Mouse (Mus musculus) cerebellum, postnatal 14 days (tissue): ENCODE measurements around the gene Ace2.
A peak's percentile ranks its signal among the peaks of the same experiment; 100 is the strongest.

Experiments
- DNase-seq, 2 experiments: peaks; one replicate each; pipeline ENCODE4 v3.0.0; 2021; ENCODE audit warnings: mixed read lengths in 2 of 2

Ace2 gene

DNA sequence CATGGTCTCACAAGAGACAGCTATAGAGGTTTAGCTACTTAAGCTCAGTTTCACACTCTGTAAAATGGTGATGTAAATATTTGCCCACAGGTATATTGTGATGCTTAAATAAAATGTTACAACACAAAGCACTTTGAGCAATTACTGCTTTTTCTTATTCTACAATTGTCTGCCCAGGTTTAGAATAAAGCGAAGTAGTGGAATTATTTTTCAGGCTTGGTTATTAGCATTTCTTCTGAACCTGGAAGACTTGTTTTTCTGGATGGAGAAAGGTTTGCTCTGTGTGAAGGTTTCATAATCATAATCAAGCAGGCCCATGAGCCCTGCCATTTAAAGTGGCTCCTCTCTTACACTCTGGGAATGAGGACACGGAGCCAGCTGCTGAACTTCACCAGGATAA lies at the start of gene Ace2:
Gene Ace2, plus strand, starts transcription at position 301 of the 400 bp plus-strand sequence.
- DNase-seq = no peak

DNA sequence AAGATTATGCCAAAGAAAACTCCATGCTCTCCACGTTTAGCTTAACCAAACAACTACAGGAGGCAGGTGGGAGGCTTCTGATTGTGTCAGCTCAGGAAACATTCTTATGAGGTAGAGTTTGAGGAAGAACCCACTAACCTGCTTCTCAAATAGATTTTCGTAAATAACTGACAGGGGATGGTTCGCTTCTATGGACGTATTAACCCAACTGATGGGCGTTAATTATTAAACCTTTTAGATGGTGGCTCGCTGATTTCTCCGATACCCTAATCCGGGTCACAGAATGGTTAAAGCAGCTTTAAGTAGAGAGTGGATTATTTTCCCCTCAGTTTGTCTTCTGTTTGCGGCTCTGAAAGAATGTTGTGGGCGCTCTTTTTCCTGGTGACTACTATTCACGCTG lies 49.2 kb upstream of the Ace2 start:
- DNase-seq = no peak

DNA sequence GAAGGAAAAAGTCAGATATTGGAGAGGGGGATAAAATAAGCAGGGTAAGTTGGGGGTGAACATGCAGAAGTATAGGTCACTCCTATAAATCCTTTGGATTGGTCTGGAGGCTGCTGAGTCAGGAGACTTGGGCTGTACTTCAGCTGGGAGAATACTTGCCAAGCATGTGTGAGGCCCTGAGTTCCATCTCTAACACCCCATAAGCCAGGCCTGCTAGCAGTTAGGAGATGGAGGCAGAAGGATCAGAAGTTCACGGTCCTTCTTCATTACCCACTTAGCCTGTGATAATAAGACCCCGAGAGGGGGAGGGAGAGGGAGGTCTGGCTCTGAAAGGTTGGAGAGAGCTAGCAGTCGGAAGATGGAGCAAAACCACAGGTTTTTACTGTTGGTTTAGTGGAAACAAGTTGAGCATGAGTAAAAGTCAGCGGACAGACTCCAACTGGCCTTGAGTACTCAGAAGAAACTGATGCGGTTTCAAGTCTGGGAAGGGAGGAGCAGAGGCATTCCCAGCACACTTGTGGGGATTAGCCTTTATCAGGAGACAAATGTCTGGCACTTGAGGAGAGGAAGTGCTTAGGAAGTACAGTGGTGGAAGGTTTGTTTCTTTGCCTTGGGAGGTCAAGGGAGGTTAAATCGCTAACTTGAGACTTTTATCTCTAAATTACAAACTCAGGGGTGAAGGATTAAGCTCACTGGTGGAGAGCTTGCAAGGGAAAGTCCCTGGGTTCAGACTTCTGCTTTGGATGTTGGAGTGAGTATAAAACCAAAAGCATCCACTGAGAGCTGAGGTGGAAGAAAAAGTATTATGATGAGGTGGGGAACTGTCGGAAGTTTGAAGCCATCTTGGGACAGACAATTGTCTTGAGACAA lies 46.6 kb upstream of the Ace2 start:
- DNase-seq = no peak

DNA sequence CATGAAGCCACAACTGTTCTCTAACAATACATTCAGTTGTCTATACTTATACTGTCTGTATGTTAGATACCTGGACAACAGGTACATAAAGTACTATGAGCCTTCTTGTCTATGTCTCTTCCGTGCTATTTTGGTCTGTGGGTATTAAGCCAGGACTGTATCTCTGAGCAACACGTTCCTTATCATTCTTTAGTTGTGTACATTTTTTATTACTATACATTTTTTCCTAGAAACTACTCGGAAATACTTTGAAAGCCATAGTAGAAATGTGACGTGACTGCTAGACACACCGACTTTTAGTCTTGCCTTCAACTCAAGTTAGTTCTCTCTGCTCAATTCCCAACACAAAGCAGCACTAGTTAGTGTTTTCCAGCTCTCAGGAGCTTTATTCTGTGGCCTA lies 45.7 kb upstream of the Ace2 start:
- no peak for DNase-seq

DNA sequence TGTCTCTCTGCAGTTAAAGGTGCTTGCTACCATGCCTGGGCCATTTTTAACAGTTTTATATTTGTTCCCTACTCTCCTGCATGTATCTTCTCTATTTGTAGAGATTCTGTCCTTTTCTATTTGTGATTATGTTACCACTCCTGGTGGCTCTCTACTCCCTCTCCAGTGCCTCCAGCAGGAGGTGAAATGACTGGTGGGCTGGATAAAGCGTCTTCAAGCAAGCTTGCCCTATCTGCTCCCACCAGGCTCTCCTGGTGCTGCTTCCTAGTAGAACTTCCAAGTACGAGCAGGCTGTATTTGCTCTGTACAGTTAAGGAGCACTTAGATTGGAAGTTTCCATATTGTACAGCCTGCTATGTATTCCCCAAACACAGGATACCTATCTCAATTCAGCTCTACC lies 43.3 kb upstream of the Ace2 start:
- no peak for DNase-seq

DNA sequence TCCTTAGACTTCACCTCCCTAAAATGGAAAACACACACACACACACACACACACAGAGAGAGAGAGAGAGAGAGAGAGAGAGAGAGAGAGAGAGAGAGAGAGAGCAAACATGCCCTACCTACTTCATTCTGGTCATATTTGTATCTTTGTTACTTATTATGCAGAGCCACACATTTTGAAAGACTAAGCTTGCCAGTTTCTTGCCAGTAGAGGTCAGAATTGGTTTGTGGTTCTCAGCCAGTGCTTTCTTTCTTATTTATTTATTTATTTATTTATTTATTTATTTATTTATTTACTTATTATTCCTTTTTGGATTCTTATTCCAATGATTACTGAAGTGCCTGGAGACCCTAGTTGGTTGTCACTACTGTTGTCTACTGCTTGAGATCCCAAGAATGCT lies 37.6 kb upstream of the Ace2 start:
- no peak for DNase-seq

DNA sequence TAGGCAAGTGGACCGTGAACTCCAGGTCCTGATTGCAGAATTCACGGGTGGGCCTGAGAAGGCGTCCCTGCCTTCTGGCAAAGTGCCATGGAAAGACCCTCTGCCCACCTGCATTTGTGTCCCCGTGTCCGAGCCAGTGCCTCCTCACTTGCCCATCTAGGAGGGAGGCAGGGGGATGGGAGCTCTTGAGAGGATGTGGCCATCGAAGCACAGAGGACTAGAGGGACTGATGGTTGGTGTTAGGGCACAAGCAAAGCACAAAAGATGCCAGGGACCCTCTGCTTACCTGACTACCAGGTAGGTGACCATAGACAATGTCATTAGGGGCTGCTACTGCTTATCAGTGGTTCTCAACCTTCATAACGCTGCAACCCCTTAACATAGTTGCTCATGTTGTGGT lies 36.9 kb upstream of the Ace2 start:
- peak in 1 of 2 experiments; percentile 2 for DNase-seq

DNA sequence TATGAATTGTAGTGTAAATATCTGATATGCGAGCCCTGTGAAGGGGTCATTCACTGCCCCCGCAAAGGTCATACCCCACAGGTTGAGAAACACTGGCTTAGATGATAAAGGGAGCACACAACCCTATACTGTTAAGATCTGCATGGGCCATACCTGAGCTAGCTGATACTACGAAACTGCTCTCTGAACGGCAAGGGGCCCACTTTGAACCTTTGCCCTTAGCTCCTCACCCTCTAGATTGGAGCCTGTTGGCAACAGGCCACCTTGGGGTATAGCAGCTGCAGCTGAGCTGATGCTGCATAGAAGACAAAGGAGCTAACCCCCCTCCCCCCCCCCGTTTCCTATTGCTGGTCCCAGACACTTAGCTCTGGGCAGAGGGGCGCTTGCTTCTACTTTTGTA lies 36.5 kb upstream of the Ace2 start:
- no peak for DNase-seq

DNA sequence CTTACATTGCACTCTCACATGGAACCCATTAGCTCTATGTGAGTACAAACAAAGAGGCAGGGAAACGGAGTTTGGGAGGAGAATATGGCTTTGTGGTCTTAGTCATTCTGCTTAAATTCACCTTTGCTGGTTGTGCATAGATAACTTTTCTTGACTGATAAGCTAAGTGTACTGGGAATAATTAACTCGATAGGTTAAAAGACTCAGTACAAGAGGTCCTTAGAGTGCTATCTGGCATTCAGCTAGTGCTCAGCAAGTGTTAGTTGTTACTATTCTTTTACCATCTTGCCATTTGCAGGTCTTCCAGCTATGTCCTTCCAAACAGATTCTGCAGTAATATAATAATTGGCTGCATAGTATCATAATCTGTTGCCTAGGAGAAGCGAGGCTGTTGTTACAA lies 28.0 kb upstream of the Ace2 start:
- DNase-seq = no peak

DNA sequence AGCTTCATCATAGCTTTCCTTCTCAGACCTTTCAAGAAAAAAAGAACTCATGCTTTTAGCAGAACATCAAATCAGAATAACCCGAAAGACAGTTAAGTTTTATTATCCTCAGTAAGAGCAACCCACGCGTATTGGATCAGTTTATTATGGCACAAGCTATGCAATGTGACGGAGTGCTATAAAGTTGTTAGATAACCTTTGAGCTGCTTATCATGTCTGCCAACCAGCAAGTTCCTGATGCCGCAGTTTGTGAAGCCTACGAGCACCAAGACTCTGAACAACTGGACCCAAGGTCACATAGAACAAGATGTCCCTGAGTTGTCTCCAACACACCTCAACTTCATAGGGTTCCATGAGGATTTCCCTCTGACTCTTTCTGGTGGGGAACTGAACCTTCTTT lies 25.4 kb upstream of the Ace2 start:
- no peak for DNase-seq

DNA sequence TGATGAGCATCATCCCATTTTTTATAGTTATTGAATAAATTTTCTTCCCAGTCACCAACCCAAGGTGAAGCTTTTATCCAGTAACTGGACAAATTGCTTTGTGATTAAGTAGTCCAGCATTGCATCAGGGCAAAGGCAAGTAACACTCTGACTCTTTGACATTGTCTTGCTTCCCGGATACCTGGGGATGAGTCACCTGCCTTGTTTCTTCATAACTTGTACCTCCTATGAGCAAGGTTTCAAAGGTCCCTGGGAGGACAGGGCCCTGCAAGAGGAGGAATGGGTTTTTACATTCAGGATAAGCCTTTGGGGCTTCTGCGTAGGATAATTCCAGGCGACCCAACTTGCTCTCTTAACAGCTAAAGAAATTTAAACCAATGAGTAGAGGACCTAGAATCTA lies 15.2 kb upstream of the Ace2 start:
- no peak for DNase-seq

DNA sequence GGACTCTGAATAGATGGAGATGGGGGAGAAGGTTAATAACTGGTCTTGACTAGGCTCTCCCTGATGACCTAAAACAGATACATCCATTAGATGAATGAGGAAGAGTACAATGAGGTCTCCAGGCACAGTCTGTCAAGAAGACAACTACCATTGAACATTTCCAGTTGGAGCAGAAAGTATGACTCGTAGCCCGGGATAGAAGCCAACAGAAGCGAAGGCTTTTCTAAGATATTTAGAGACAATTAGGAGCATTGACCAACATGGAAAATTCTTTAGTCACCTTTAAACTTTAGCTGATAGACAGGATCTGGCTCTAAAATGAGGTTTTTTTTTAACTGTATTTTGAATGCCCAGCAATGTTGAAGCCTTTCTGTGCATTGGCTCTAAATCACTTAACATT lies 5.6 kb upstream of the Ace2 start:
- no peak for DNase-seq

DNA sequence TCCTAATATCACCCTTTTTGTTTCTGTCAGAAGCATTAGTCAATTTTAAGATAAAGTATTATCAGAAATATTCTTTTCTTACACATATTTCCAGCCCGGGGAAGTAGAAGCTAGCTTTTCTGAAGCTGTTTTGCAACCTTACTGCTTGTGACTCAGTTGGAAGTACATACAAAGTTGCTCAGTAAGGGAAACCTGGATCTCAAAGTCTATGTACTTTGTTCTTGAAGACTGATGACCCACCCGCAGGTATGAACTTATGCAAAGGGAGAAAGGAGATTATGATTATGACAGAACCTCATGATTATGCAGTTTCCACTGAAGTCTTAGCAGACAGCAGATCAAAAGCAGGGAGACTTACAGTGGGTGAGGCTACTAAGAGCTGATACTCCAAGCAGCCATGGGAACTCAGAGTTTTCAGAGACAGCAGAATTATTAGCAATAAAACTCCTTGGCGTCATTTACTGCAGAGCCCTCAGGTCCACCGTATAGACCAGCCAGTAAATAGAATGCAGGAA lies 3.8 kb upstream of the Ace2 start:
- DNase-seq = no peak

DNA sequence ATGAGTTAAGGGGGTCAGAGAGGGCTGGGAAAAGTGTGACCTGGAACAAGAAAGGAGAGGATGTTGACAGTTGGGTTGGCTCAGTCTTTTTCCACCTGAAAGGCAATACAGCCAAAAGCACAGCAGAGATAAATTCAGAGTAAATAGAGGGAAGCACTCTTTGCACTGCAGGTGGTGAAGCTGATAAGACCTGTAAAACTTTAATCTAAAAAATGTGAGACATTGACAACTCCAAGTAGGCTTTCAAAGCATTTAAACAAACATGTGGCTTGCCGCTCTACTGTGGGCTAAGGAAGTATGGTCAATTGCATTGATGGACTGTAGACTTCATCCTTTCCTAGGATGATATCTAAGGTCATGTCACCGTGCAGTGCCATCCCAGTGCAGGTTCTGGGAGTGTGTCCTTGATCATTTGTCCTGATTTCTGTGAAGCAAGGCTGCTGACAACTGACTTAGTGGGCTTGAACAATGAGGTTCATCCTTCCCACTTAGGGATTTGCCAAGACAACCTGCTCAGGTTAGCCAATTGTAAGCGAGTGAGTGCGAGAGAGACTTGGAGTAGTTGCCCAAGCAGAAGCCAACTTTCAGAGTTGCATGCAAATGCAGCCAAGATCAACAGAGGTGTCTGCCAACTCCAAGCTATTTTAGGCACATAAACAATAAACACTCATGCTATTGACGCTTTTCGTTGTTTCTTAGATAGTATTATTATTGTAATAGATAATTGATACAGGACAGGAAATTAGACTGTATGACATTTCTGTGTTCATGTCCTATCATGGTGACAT lies 6.5 kb downstream of the Ace2 start:
- DNase-seq = no peak

DNA sequence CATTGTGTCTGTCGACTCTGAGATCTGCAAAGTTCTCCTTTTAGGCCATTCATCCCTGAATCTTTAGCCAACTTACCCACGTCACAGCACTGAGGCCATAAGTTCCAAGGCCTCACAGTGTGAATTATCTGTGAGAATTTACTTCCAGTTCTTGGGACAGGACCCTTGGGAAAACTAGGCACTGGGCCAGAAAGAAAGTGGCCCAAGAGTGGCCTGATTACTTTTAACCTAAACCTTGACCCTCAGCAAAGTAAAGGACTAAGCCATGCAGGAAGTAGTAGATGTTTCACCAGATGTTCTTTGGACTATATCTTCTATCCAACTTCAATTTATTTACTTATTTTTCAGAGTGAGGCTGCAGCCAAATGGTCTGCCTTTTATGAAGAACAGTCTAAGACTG lies 13.6 kb downstream of the Ace2 start:
- no peak for DNase-seq

DNA sequence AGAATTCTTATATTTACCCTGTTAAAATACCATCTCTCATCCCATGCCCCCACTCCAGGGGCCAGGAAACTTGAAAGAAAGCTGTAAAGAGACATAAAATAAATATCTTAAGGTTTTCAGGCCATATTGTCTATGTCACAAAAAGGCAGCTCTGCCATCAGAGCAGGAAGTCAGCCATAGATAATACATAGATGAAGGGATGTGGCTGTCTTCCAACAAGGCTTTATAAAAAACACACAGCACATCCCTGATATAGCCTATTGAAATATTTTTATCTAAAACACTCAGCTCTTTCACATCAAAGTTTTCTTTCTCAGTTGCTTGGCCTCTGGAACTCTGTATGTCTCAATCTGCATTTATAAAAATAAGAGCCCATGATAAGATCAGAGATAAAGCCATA lies 14.5 kb downstream of the Ace2 start:
- DNase-seq = no peak

DNA sequence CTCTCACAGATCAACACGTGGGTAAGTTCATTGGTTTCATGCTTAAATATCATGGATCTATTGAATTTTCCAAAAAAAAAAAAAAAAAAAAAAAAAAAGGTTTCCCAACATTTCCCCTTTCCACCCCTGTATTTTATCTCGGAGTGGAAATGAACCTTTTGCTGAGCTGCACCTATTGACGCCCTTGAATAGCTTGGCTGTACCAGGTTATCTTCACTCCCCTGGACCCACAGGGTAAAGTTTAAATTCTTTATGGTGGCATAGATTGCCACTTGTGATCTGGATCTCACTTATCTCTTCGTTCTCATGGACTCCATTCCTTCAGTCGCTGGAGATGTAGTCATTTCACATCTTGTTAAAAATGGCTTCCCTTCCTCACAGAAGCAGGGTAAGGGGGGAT lies 15.5 kb downstream of the Ace2 start:
- DNase-seq = no peak

DNA sequence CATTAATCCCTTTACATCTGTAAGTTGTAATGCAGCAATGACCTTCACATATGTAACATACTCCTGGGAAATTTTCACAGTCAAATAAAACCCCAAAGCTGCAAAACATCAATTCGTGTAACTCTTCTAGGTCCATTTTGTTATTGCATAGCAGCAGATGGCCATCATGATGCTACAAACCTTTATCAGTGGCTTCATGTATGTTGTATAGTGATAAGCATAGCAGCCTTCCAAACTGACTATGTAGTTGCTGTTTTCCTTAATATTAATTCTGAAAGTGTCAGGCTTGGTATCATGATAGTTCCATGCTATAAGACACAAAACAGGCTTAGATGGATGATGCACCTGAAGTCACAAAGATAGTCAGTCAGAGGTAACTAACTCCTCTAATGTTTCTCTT lies 25.5 kb downstream of the Ace2 start:
- DNase-seq = no peak

DNA sequence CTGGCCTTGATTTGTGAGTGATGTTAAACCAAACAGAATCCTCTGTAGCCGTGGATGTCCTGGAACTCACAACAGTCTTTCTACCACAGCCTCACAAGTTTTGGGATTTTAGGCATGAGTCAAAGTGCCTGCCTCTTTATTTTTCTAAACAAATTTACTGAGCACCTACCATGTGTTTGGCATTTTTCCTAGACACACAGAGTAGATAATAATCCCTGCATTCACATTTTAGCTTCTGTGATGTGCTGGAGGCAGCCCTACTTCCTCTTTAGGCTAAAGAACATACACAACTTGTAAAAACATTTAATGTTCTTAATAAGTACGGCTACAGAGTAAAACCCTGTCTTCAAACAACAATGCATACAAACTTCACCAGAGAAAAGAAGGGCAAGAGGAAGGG lies 31.9 kb downstream of the Ace2 start:
- no peak for DNase-seq

DNA sequence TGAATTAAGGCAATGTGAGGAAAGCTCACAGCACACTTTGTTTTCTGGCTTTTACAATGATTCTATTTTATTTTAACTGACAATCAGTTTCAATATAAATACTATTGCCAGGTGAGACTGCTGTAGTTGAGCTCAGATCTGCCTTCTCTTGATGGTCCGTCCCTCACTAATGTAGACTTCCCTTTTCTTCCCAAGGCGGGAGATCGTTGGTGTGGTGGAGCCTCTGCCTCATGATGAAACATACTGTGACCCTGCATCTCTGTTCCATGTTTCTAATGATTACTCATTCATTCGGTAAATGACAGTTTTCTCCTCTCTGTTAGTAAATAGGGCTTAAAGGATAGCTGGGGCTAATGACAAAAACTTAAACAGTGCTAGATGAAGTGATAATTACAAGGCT lies 34.7 kb downstream of the Ace2 start:
- DNase-seq = no peak

DNA sequence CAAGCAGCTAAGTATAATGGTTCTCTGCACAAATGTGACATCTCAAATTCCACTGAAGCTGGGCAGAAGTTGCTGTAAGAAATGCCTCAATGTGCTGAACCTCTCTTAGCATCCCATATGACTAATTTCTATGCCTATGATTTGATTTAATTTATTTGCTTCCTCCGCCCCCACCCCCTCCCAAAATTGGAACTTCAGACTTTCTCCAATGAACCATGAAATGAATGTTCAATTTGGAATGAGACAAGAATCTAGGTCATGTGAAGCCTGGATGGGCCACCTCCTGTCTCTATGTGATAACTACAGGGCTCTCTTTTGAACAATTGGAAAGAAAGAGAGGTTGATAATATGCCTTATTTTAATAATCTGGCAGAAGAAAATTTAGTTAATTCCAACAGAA lies 36.2 kb downstream of the Ace2 start:
- no peak for DNase-seq

DNA sequence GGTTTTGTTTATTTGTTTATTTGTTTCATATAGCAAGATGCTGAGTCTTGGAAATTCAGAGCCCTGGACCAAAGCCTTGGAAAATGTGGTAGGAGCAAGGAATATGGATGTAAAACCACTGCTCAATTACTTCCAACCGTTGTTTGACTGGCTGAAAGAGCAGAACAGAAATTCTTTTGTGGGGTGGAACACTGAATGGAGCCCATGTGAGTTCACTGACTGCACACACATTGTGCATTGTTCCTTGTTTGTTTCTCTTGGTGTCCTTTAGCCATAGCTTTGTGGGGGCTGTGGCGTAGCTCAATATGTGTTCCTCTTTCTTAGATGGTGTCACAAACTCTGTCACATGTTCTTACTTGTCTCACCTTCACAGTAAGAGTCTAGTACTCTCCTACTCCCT lies 36.6 kb downstream of the Ace2 start:
- DNase-seq = no peak

DNA sequence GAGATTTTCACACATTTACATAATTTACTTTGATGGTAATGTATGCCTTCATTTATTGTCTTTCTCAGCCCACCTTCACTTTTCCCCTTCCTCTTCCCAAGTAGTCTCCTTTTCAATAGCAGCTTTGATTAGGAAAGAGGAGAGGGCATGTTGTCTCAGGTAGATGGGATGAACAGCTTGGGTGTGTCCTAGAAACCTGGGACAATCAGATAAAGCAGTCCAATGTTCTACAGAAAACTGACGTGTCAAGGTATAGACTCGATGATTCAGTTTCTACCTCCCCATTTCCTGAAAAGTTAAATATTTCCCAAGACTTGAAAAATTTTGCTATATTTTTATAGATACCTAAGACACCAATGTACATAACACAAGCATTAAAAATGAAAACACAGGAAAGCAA lies 39.7 kb downstream of the Ace2 start:
- DNase-seq = no peak

DNA sequence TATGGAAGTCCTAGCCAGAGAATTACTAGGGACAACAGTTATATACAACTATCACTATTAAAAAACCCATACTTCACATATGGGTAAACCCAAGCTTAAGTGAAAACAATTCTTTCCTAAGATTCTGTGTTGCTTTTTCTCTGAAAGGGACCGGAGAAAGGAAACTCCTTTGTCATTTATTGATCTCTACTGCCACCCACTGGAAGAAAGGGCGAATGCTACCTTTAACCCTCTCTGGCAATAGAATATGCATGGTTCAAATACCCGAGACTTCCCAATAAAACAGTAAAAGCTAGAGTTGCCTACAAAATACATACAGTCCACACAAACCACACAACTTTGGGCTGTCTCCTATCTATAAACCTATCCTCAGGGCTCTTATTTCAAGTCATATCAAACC lies 40.6 kb downstream of the Ace2 start:
- DNase-seq = peak; percentile 69 to 74
